In the genomic region with DNA sequence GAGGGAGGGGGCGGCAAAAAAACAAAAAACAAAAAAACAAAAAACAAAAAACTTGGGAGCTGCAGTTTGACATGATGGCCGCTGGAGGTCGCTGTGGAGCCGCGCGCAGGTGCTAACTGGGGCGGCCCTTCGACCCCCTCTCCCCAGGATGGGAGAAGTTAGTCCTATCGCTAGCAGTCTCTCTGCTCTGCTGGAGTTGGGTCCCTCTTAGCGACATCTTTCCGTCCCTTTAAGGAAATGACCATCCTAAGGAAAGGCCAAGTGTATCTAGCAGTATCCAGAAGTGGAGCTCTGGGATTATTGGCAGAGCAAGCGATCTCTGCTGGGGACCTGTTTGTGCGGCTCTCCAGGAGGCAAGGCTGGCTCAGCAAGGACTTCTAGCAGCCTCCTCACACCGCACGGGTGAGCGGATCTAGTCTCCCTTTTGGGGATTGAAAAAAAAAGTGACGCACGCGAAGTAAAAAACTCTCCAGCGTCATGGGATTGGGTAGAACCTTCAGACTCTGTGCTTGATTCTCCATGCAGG, we compare ENCODE assay signal across 8 mouse cellular contexts. TPM values are rescaled to one million over a fixed set of nuclear protein-coding genes. Genes with fewer than 3 reads are reported as not detected.
DNase-seq lines count a peak whose midpoint lies in the region; ATAC-seq lines count a peak whose summit lies in the region.

No protein-coding gene starts in this region.

- WGBS in forebrain, embryonic 15.5 days, result 2% methylated on average over 20 of the region's 20 CpGs
- WGBS in liver, embryonic 16.5 days (ENCODE audit: insufficient replicate concordance), result 6% methylated on average over 20 of the region's 20 CpGs

- H3K9ac ChIP-seq in forebrain, embryonic 15.5 days (replicated peaks), result peak overlapping the region; percentile 41
- H3K9ac ChIP-seq in liver, embryonic 16.5 days (ENCODE audit: low read depth, low read length), result peak overlapping the region; percentile 49; the same call in 1 of the 2 replicates

- no peak overlapping the region for H3K27ac ChIP-seq in forebrain, embryonic 15.5 days (replicated peaks)
- H3K27ac ChIP-seq in liver, embryonic 16.5 days (ENCODE audit: low read length), result no peak overlapping the region

- peaks cover 4% of the 10 kb centered on the region; the same call in 1 of the 2 replicates for H3K27me3 ChIP-seq in forebrain, embryonic 15.5 days
- H3K27me3 ChIP-seq in liver, embryonic 16.5 days (ENCODE audit: control insufficient read depth, insufficient read depth, low read depth, low read length), result no peaks in the 10 kb centered on the region

- DNase-seq in gastrocnemius, postnatal 10 days, result peak; percentile 52
- DNase-seq in gastrocnemius, postnatal 36 days, result no peak
- no peak for DNase-seq in urinary bladder, adult 2 months (ENCODE audit: low spot score)

- peak overlapping the region; percentile 58 for H3K4me2 ChIP-seq in forebrain, embryonic 15.5 days (replicated peaks)
- H3K4me2 ChIP-seq in liver, embryonic 16.5 days (ENCODE audit: low read depth, low read length), result peak overlapping the region; percentile 77

- no peaks in the 10 kb centered on the region for H3K9me3 ChIP-seq in forebrain, embryonic 15.5 days
- H3K9me3 ChIP-seq in liver, embryonic 16.5 days (replicated peaks; ENCODE audit: control insufficient read depth, low read length), result no peaks in the 10 kb centered on the region

- intact Hi-C loops in gastrocnemius, postnatal 36 days (cut with DNase I), result no loop called here

- peak; percentile 55 for ATAC-seq in activated CD4-positive, CD25-positive, alpha-beta regulatory T cell, adult 4 months
- ATAC-seq in forebrain, embryonic 15.5 days (replicated peaks), result peak; percentile 73
- peak; percentile 64 for ATAC-seq in inflammation-experienced regulatory T-cells, adult 6 months
- peak; percentile 47 for ATAC-seq in liver, embryonic 16.5 days (ENCODE audit: low read depth)
- peak; percentile 66 for ATAC-seq in neutrophil, adult 5-6 weeks (ENCODE audit: extremely low read depth, insufficient number of reproducible peaks, low FRiP score, poor library complexity, severe bottlenecking)

- peak overlapping the region; percentile 38 for H3K4me3 ChIP-seq in forebrain, embryonic 15.5 days
- peak overlapping the region; percentile 57 for H3K4me3 ChIP-seq in liver, embryonic 16.5 days (ENCODE audit: low read depth, low read length)

- peaks cover 13% of the 10 kb centered on the region for H3K4me1 ChIP-seq in forebrain, embryonic 15.5 days
- peaks cover 9% of the 10 kb centered on the region for H3K4me1 ChIP-seq in liver, embryonic 16.5 days (ENCODE audit: control insufficient read depth, low read depth, low read length)

- no peaks in the 10 kb centered on the region for H3K36me3 ChIP-seq in forebrain, embryonic 15.5 days
- H3K36me3 ChIP-seq in liver, embryonic 16.5 days (ENCODE audit: control insufficient read depth, insufficient read depth), result no peaks in the 10 kb centered on the region

RNA-seq across cellular contexts. Expression of a gene that starts 7.8 kb away (rescaled TPM):
- total RNA-seq in gastrocnemius, postnatal 10 days (2021), result 1 to 10 TPM; 1.6 to 1.9 TPM
- 1 to 10 TPM in 1 of 2 experiments, under 1 TPM in 1; 0.67 to 2.3 TPM for total RNA-seq in gastrocnemius, postnatal 36 days (2021)
- polyA plus RNA-seq in activated CD4-positive, CD25-positive, alpha-beta regulatory T cell, adult 4 months (2017; shearing (Covaris generic)), result 100 to 1,000 TPM; 370 TPM
- polyA plus RNA-seq in forebrain, embryonic 15.5 days (2015; fragmentation: Nextera tagmentation; extraction: Ambion mirVana), result 1.5 and 1.6 TPM in 2 replicates
- 100 to 1,000 TPM; 373 to 445 (median 435) TPM for polyA plus RNA-seq in inflammation-experienced regulatory T-cells, adult 6 months (2017; shearing (Covaris generic))
- polyA plus RNA-seq in liver, embryonic 16.5 days (2015; fragmentation: Nextera tagmentation; extraction: Ambion mirVana), result 0.09 and 0.17 TPM in 2 replicates
- 27.7 and 29.8 TPM in 2 replicates for total RNA-seq in neutrophil, adult 5-6 weeks (2017)
- 1.5 and 1.7 TPM in 2 replicates for polyA plus RNA-seq in urinary bladder, adult 2 months (2012; rRNA removed)

RNA-seq across cellular contexts. Expression of a gene that starts 17.1 kb away (rescaled TPM):
- 10 to 100 TPM; 37.2 to 42.5 TPM for total RNA-seq in gastrocnemius, postnatal 10 days (2021)
- 10 to 100 TPM; 47.7 to 55.7 TPM for total RNA-seq in gastrocnemius, postnatal 36 days (2021)
- 10 to 100 TPM; 24.1 to 24.2 TPM for polyA plus RNA-seq in activated CD4-positive, CD25-positive, alpha-beta regulatory T cell, adult 4 months (2017; shearing (Covaris generic))
- polyA plus RNA-seq in forebrain, embryonic 15.5 days (2015; fragmentation: Nextera tagmentation; extraction: Ambion mirVana), result 18.3 and 19.0 TPM in 2 replicates
- 10 to 100 TPM; 15.6 to 20.4 (median 17.6) TPM for polyA plus RNA-seq in inflammation-experienced regulatory T-cells, adult 6 months (2017; shearing (Covaris generic))
- polyA plus RNA-seq in liver, embryonic 16.5 days (2015; fragmentation: Nextera tagmentation; extraction: Ambion mirVana), result 316 and 317 TPM in 2 replicates
- 78.8 and 92.3 TPM in 2 replicates for total RNA-seq in neutrophil, adult 5-6 weeks (2017)
- 63.9 and 64.3 TPM in 2 replicates for polyA plus RNA-seq in urinary bladder, adult 2 months (2012; rRNA removed)

Comparison
In these comparisons a context has a peak if more than half of its experiments do, and no peak if none do; other contexts are left out.
1. RNA of a gene that starts 7.8 kb away (polyA plus RNA-seq): 373 to 445 TPM in inflammation-experienced regulatory T-cells, adult 6 months and 370 TPM in activated CD4-positive, CD25-positive, alpha-beta regulatory T cell, adult 4 months; 1.5 to 1.6 TPM in forebrain, embryonic 15.5 days, 1.5 to 1.7 TPM in urinary bladder, adult 2 months and 0.09 to 0.17 TPM in liver, embryonic 16.5 days; every median in the first group is over 100 times any median in the second.
2. Peak in every context shown above with its lines, with median percentiles within 50 percentile points of each other: ATAC-seq.